Mouse (Mus musculus): ENCODE results near the gene Tex26. TPM values are rescaled to one million over a fixed set of nuclear protein-coding genes. Genes with fewer than 3 reads are reported as not detected.

The Tex26 gene
- polyA plus RNA-seq, 1 experiment from 2014 or later = not detected

- Histone ChIP-seq H3K4me3 (ENCODE audit: low read depth, low read length) (no peak overlapping the region), H3K4me2 (ENCODE audit: low read depth, low read length) (no peak overlapping the region), H3K9me3 (replicated peaks; ENCODE audit: control insufficient read depth, low read length) (no peaks in the 10 kb centered on the region), H3K27ac (ENCODE audit: low read length) (no peak overlapping the region), H3K4me1 (ENCODE audit: control insufficient read depth, low read depth, low read length) (peaks cover 13% of the 10 kb centered on the region), H3K9ac (ENCODE audit: low read depth, low read length) (no peak overlapping the region), H3K27me3 (ENCODE audit: control insufficient read depth, insufficient read depth, low read depth, low read length) (no peaks in the 10 kb centered on the region), H3K36me3 (ENCODE audit: control insufficient read depth, insufficient read depth) (no peaks in the 10 kb centered on the region)
- no peak for ATAC-seq (ENCODE audit: low read depth)
- WGBS (ENCODE audit: insufficient replicate concordance) = 64% methylated on average over 14 of the region's 14 CpGs
Measured at GRCm38 (mm10) chr5:149441646-149442276, 2.3 kb downstream of the Tex26 start.

- 74% methylated on average over 15 of the region's 15 CpGs for WGBS (ENCODE audit: insufficient replicate concordance)
- no peak overlapping the region for H3K4me2 ChIP-seq (ENCODE audit: low read depth, low read length)
- no peak for ATAC-seq (ENCODE audit: low read depth)
- H3K27me3 ChIP-seq (ENCODE audit: control insufficient read depth, insufficient read depth, low read depth, low read length) = no peaks in the 10 kb centered on the region
- no peak overlapping the region for H3K9ac ChIP-seq (ENCODE audit: low read depth, low read length)
- H3K9me3 ChIP-seq (replicated peaks; ENCODE audit: control insufficient read depth, low read length) = no peaks in the 10 kb centered on the region
- no peak overlapping the region for H3K4me3 ChIP-seq (ENCODE audit: low read depth, low read length)
- H3K4me1 ChIP-seq (ENCODE audit: control insufficient read depth, low read depth, low read length) = peaks cover 11% of the 10 kb centered on the region
- H3K27ac ChIP-seq (ENCODE audit: low read length) = no peak overlapping the region
- no peaks in the 10 kb centered on the region for H3K36me3 ChIP-seq (ENCODE audit: control insufficient read depth, insufficient read depth)
Measured at GRCm38 (mm10) chr5:149442277-149442660, 2.8 kb downstream of the Tex26 start.

GRCm38 (mm10) chr5:149444451-149444850 lies 5.0 kb downstream of the Tex26 start:
- Histone ChIP-seq H3K36me3 (ENCODE audit: control insufficient read depth, insufficient read depth) (no peaks in the 10 kb centered on the region), H3K27me3 (ENCODE audit: control insufficient read depth, insufficient read depth, low read depth, low read length) (no peaks in the 10 kb centered on the region), H3K4me2 (ENCODE audit: low read depth, low read length) (no peak overlapping the region), H3K27ac (ENCODE audit: low read length) (no peak overlapping the region), H3K4me1 (ENCODE audit: control insufficient read depth, low read depth, low read length) (peaks cover 8% of the 10 kb centered on the region), H3K9ac (ENCODE audit: low read depth, low read length) (no peak overlapping the region), H3K9me3 (replicated peaks; ENCODE audit: control insufficient read depth, low read length) (no peaks in the 10 kb centered on the region), H3K4me3 (ENCODE audit: low read depth, low read length) (no peak overlapping the region)
- 68% methylated on average over 4 of the region's 4 CpGs for WGBS (ENCODE audit: insufficient replicate concordance)
- no peak for ATAC-seq (ENCODE audit: low read depth)

GRCm38 (mm10) chr5:149446495-149446894 lies 7.0 kb downstream of the Tex26 start:
- Histone ChIP-seq H3K9me3 (replicated peaks; ENCODE audit: control insufficient read depth, low read length) (no peaks in the 10 kb centered on the region), H3K4me2 (ENCODE audit: low read depth, low read length) (no peak overlapping the region), H3K4me1 (ENCODE audit: control insufficient read depth, low read depth, low read length) (no peaks in the 10 kb centered on the region), H3K27ac (ENCODE audit: low read length) (no peak overlapping the region), H3K27me3 (ENCODE audit: control insufficient read depth, insufficient read depth, low read depth, low read length) (no peaks in the 10 kb centered on the region), H3K36me3 (ENCODE audit: control insufficient read depth, insufficient read depth) (no peaks in the 10 kb centered on the region), H3K4me3 (ENCODE audit: low read depth, low read length) (no peak overlapping the region), H3K9ac (ENCODE audit: low read depth, low read length) (no peak overlapping the region)
- no peak for ATAC-seq (ENCODE audit: low read depth)
- WGBS (ENCODE audit: insufficient replicate concordance) = 52% methylated on average over 7 of the region's 7 CpGs

- Histone ChIP-seq H3K9me3 (replicated peaks; ENCODE audit: control insufficient read depth, low read length) (no peaks in the 10 kb centered on the region), H3K27ac (ENCODE audit: low read length) (no peak overlapping the region), H3K27me3 (ENCODE audit: control insufficient read depth, insufficient read depth, low read depth, low read length) (no peaks in the 10 kb centered on the region), H3K9ac (ENCODE audit: low read depth, low read length) (no peak overlapping the region), H3K4me3 (ENCODE audit: low read depth, low read length) (no peak overlapping the region), H3K4me1 (ENCODE audit: control insufficient read depth, low read depth, low read length) (no peaks in the 10 kb centered on the region), H3K36me3 (ENCODE audit: control insufficient read depth, insufficient read depth) (no peaks in the 10 kb centered on the region), H3K4me2 (ENCODE audit: low read depth, low read length) (no peak overlapping the region)
- ATAC-seq (ENCODE audit: low read depth) = no peak
- WGBS (ENCODE audit: insufficient replicate concordance) = 64% methylated on average over 5 of the region's 5 CpGs
Measured at GRCm38 (mm10) chr5:149447733-149448132, 8.3 kb downstream of the Tex26 start.

GRCm38 (mm10) chr5:149449406-149449805 lies 9.9 kb downstream of the Tex26 start:
- no peaks in the 10 kb centered on the region for H3K27me3 ChIP-seq (ENCODE audit: control insufficient read depth, insufficient read depth, low read depth, low read length)
- no peaks in the 10 kb centered on the region for H3K4me1 ChIP-seq (ENCODE audit: control insufficient read depth, low read depth, low read length)
- H3K4me3 ChIP-seq (ENCODE audit: low read depth, low read length) = no peak overlapping the region
- H3K9me3 ChIP-seq (replicated peaks; ENCODE audit: control insufficient read depth, low read length) = no peaks in the 10 kb centered on the region
- no peaks in the 10 kb centered on the region for H3K36me3 ChIP-seq (ENCODE audit: control insufficient read depth, insufficient read depth)
- H3K9ac ChIP-seq (ENCODE audit: low read depth, low read length) = no peak overlapping the region
- H3K4me2 ChIP-seq (ENCODE audit: low read depth, low read length) = no peak overlapping the region
- no peak overlapping the region for H3K27ac ChIP-seq (ENCODE audit: low read length)
- 68% methylated on average over 7 of the region's 7 CpGs for WGBS (ENCODE audit: insufficient replicate concordance)
- no peak for ATAC-seq (ENCODE audit: low read depth)

GRCm38 (mm10) chr5:149451209-149451681 lies 11.8 kb downstream of the Tex26 start:
- no peak overlapping the region for H3K9ac ChIP-seq (ENCODE audit: low read depth, low read length)
- ATAC-seq (ENCODE audit: low read depth) = no peak
- H3K27ac ChIP-seq (ENCODE audit: low read length) = no peak overlapping the region
- H3K4me1 ChIP-seq (ENCODE audit: control insufficient read depth, low read depth, low read length) = no peaks in the 10 kb centered on the region
- no peaks in the 10 kb centered on the region for H3K36me3 ChIP-seq (ENCODE audit: control insufficient read depth, insufficient read depth)
- H3K4me2 ChIP-seq (ENCODE audit: low read depth, low read length) = no peak overlapping the region
- 65% methylated on average over 7 of the region's 7 CpGs for WGBS (ENCODE audit: insufficient replicate concordance)
- H3K4me3 ChIP-seq (ENCODE audit: low read depth, low read length) = no peak overlapping the region
- no peaks in the 10 kb centered on the region for H3K27me3 ChIP-seq (ENCODE audit: control insufficient read depth, insufficient read depth, low read depth, low read length)
- no peaks in the 10 kb centered on the region for H3K9me3 ChIP-seq (replicated peaks; ENCODE audit: control insufficient read depth, low read length)

GRCm38 (mm10) chr5:149454281-149454680 lies 14.8 kb downstream of the Tex26 start:
- Histone ChIP-seq H3K4me3 (ENCODE audit: low read depth, low read length) (no peak overlapping the region), H3K9me3 (replicated peaks; ENCODE audit: control insufficient read depth, low read length) (no peaks in the 10 kb centered on the region), H3K4me1 (ENCODE audit: control insufficient read depth, low read depth, low read length) (no peaks in the 10 kb centered on the region), H3K27me3 (ENCODE audit: control insufficient read depth, insufficient read depth, low read depth, low read length) (no peaks in the 10 kb centered on the region), H3K4me2 (ENCODE audit: low read depth, low read length) (no peak overlapping the region), H3K9ac (ENCODE audit: low read depth, low read length) (no peak overlapping the region), H3K36me3 (ENCODE audit: control insufficient read depth, insufficient read depth) (no peaks in the 10 kb centered on the region), H3K27ac (ENCODE audit: low read length) (no peak overlapping the region)
- WGBS (ENCODE audit: insufficient replicate concordance) = 19% methylated on average over 6 of the region's 6 CpGs
- no peak for ATAC-seq (ENCODE audit: low read depth)

GRCm38 (mm10) chr5:149456544-149456943 lies 17.1 kb downstream of the Tex26 start:
- H3K4me3 ChIP-seq (ENCODE audit: low read depth, low read length) = no peak overlapping the region
- H3K27me3 ChIP-seq (ENCODE audit: control insufficient read depth, insufficient read depth, low read depth, low read length) = no peaks in the 10 kb centered on the region
- H3K36me3 ChIP-seq (ENCODE audit: control insufficient read depth, insufficient read depth) = no peaks in the 10 kb centered on the region
- ATAC-seq (ENCODE audit: low read depth) = no peak
- H3K9me3 ChIP-seq (replicated peaks; ENCODE audit: control insufficient read depth, low read length) = no peaks in the 10 kb centered on the region
- 74% methylated on average over 7 of the region's 7 CpGs for WGBS (ENCODE audit: insufficient replicate concordance)
- no peak overlapping the region for H3K9ac ChIP-seq (ENCODE audit: low read depth, low read length)
- H3K4me2 ChIP-seq (ENCODE audit: low read depth, low read length) = no peak overlapping the region
- H3K4me1 ChIP-seq (ENCODE audit: control insufficient read depth, low read depth, low read length) = no peaks in the 10 kb centered on the region
- H3K27ac ChIP-seq (ENCODE audit: low read length) = no peak overlapping the region
